Mouse (Mus musculus): ENCODE measurements at regions not wholly inside any gene's neighbourhood (a gene's known extent, or its start where the extent isn't known, plus 50 kb on each side); places are given as distances from the start of the nearest gene placed in this dataset.

- Histone ChIP-seq H3K4me2 (no peak overlapping the region), H3K36me3 (no peaks in the 10 kb centered on the region), H3K4me1 (no peaks in the 10 kb centered on the region), H3K9me3 (no peaks in the 10 kb centered on the region), H3K4me3 (no peak overlapping the region), H3K9ac (no peak overlapping the region), H3K27ac (no peak overlapping the region), H3K27me3 (no peaks in the 10 kb centered on the region)
- WGBS: 23% methylated on average over 3 of the region's 3 CpGs
- no peak for ATAC-seq (ENCODE audit: insufficient number of reproducible peaks, low FRiP score, low TSS enrichment, low read depth)
Observed at GRCm38 (mm10) chr13:54847764-54848183, 58.6 kb downstream of the Tspan17 start.

- no peak overlapping the region for H3K9ac ChIP-seq
- H3K36me3 ChIP-seq: no peaks in the 10 kb centered on the region
- WGBS: 55% methylated on average over 4 of the region's 4 CpGs
- no peaks in the 10 kb centered on the region for H3K27me3 ChIP-seq
- H3K9me3 ChIP-seq: no peaks in the 10 kb centered on the region
- H3K27ac ChIP-seq: no peak overlapping the region
- ATAC-seq (ENCODE audit: insufficient number of reproducible peaks, low FRiP score, low TSS enrichment, low read depth): no peak
- H3K4me1 ChIP-seq: no peaks in the 10 kb centered on the region
- H3K4me3 ChIP-seq: no peak overlapping the region
- H3K4me2 ChIP-seq: no peak overlapping the region
Observed at GRCm38 (mm10) chr13:54851131-54851530, 62.0 kb downstream of the Tspan17 start.

- Histone ChIP-seq H3K27ac (no peak overlapping the region), H3K9me3 (no peaks in the 10 kb centered on the region), H3K4me1 (no peaks in the 10 kb centered on the region), H3K36me3 (no peaks in the 10 kb centered on the region), H3K4me2 (no peak overlapping the region), H3K27me3 (no peaks in the 10 kb centered on the region), H3K4me3 (no peak overlapping the region), H3K9ac (no peak overlapping the region)
- WGBS: 55% methylated on average over 14 of the region's 14 CpGs
- ATAC-seq (ENCODE audit: insufficient number of reproducible peaks, low FRiP score, low TSS enrichment, low read depth): no peak
Observed at GRCm38 (mm10) chr13:54855333-54856238, 66.4 kb downstream of the Tspan17 start.

GRCm38 (mm10) chr13:54862931-54863330 lies 73.8 kb downstream of the Tspan17 start:
- Histone ChIP-seq H3K9me3 (no peaks in the 10 kb centered on the region), H3K27me3 (no peaks in the 10 kb centered on the region), H3K4me3 (no peak overlapping the region), H3K9ac (no peak overlapping the region), H3K4me2 (no peak overlapping the region), H3K36me3 (no peaks in the 10 kb centered on the region), H3K27ac (no peak overlapping the region), H3K4me1 (no peaks in the 10 kb centered on the region)
- WGBS: 86% methylated on average over 4 of the region's 4 CpGs
- no peak for ATAC-seq (ENCODE audit: insufficient number of reproducible peaks, low FRiP score, low TSS enrichment, low read depth)

GRCm38 (mm10) chr13:54864048-54864447 lies 74.9 kb downstream of the Tspan17 start:
- Histone ChIP-seq H3K27ac (no peak overlapping the region), H3K4me2 (no peak overlapping the region), H3K4me3 (no peak overlapping the region), H3K4me1 (no peaks in the 10 kb centered on the region), H3K9ac (no peak overlapping the region), H3K36me3 (no peaks in the 10 kb centered on the region), H3K9me3 (no peaks in the 10 kb centered on the region), H3K27me3 (no peaks in the 10 kb centered on the region)
- WGBS: 46% methylated on average over 10 of the region's 10 CpGs
- no peak for ATAC-seq (ENCODE audit: insufficient number of reproducible peaks, low FRiP score, low TSS enrichment, low read depth)

GRCm38 (mm10) chr13:54872004-54872403 lies 77.2 kb upstream of the Unc5a start:
- H3K4me2 ChIP-seq: no peak overlapping the region
- H3K9me3 ChIP-seq: no peaks in the 10 kb centered on the region
- H3K27me3 ChIP-seq: peaks cover 63% of the 10 kb centered on the region
- 17% methylated on average over 12 of the region's 12 CpGs for WGBS
- H3K4me1 ChIP-seq: 0 out of 2 replicates have a peak, but pooled peaks cover 2% of the 10 kb centered on the region
- no peak overlapping the region for H3K27ac ChIP-seq
- H3K4me3 ChIP-seq: no peak overlapping the region
- no peaks in the 10 kb centered on the region for H3K36me3 ChIP-seq
- no peak for ATAC-seq (ENCODE audit: insufficient number of reproducible peaks, low FRiP score, low TSS enrichment, low read depth)
- H3K9ac ChIP-seq: no peak overlapping the region

GRCm38 (mm10) chr13:54873882-54874281 lies 75.3 kb upstream of the Unc5a start:
- Histone ChIP-seq H3K27me3 (peaks cover 63% of the 10 kb centered on the region), H3K4me1 (0 out of 2 replicates have a peak, but pooled peaks cover 2% of the 10 kb centered on the region), H3K36me3 (no peaks in the 10 kb centered on the region), H3K4me3 (no peak overlapping the region), H3K27ac (no peak overlapping the region), H3K4me2 (no peak overlapping the region), H3K9me3 (no peaks in the 10 kb centered on the region), H3K9ac (no peak overlapping the region)
- WGBS: 54% methylated on average over 9 of the region's 9 CpGs
- ATAC-seq (ENCODE audit: insufficient number of reproducible peaks, low FRiP score, low TSS enrichment, low read depth): no peak

- Histone ChIP-seq H3K4me3 (no peak overlapping the region), H3K9ac (no peak overlapping the region), H3K27me3 (peaks cover 63% of the 10 kb centered on the region), H3K36me3 (no peaks in the 10 kb centered on the region), H3K9me3 (no peaks in the 10 kb centered on the region), H3K4me2 (no peak overlapping the region), H3K4me1 (0 out of 2 replicates have a peak, but pooled peaks cover 2% of the 10 kb centered on the region), H3K27ac (no peak overlapping the region)
- no peak for ATAC-seq (ENCODE audit: insufficient number of reproducible peaks, low FRiP score, low TSS enrichment, low read depth)
- WGBS: 2% methylated on average over 38 of the region's 38 CpGs
Observed at GRCm38 (mm10) chr13:54874291-54875200, 74.7 kb upstream of the Unc5a start.

- Histone ChIP-seq H3K4me1 (0 out of 2 replicates have a peak, but pooled peaks cover 2% of the 10 kb centered on the region), H3K27me3 (peaks cover 50% of the 10 kb centered on the region), H3K4me2 (no peak overlapping the region), H3K9ac (no peak overlapping the region), H3K36me3 (no peaks in the 10 kb centered on the region), H3K27ac (no peak overlapping the region), H3K9me3 (no peaks in the 10 kb centered on the region), H3K4me3 (no peak overlapping the region)
- 31% methylated on average over 8 of the region's 8 CpGs for WGBS
- ATAC-seq (ENCODE audit: insufficient number of reproducible peaks, low FRiP score, low TSS enrichment, low read depth): no peak
Observed at GRCm38 (mm10) chr13:54876556-54876955, 72.7 kb upstream of the Unc5a start.

- Histone ChIP-seq H3K36me3 (no peaks in the 10 kb centered on the region), H3K4me2 (no peak overlapping the region), H3K27me3 (peaks cover 39% of the 10 kb centered on the region), H3K4me3 (no peak overlapping the region), H3K9ac (no peak overlapping the region), H3K27ac (no peak overlapping the region), H3K9me3 (no peaks in the 10 kb centered on the region), H3K4me1 (0 out of 2 replicates have a peak, but pooled peaks cover 2% of the 10 kb centered on the region)
- WGBS: 88% methylated on average over 8 of the region's 8 CpGs
- no peak for ATAC-seq (ENCODE audit: insufficient number of reproducible peaks, low FRiP score, low TSS enrichment, low read depth)
Observed at GRCm38 (mm10) chr13:54877656-54878055, 71.6 kb upstream of the Unc5a start.

- WGBS: 66% methylated on average over 5 of the region's 5 CpGs
- Histone ChIP-seq H3K4me1 (peaks cover 1% of the 10 kb centered on the region), H3K36me3 (no peaks in the 10 kb centered on the region), H3K4me3 (no peak overlapping the region), H3K27ac (no peak overlapping the region), H3K9me3 (no peaks in the 10 kb centered on the region), H3K27me3 (peaks cover 22% of the 10 kb centered on the region), H3K4me2 (no peak overlapping the region), H3K9ac (no peak overlapping the region)
- ATAC-seq (ENCODE audit: insufficient number of reproducible peaks, low FRiP score, low TSS enrichment, low read depth): no peak
Observed at GRCm38 (mm10) chr13:54879325-54879724, 69.9 kb upstream of the Unc5a start.

- H3K9me3 ChIP-seq: no peaks in the 10 kb centered on the region
- 35% methylated on average over 2 of the region's 2 CpGs for WGBS
- peaks cover 13% of the 10 kb centered on the region for H3K27me3 ChIP-seq
- H3K9ac ChIP-seq: no peak overlapping the region
- no peak for ATAC-seq (ENCODE audit: insufficient number of reproducible peaks, low FRiP score, low TSS enrichment, low read depth)
- H3K36me3 ChIP-seq: no peaks in the 10 kb centered on the region
- no peak overlapping the region for H3K4me3 ChIP-seq
- no peak overlapping the region for H3K27ac ChIP-seq
- H3K4me2 ChIP-seq: no peak overlapping the region
- peaks cover 9% of the 10 kb centered on the region for H3K4me1 ChIP-seq
Observed at GRCm38 (mm10) chr13:54880204-54880603, 69.0 kb upstream of the Unc5a start.
